Mouse (Mus musculus) lung, postnatal 0 days (tissue): Measurements from ENCODE around the gene Gramd4. TPM values are rescaled to one million over a fixed set of nuclear protein-coding genes. Genes with fewer than 3 reads are reported as not detected.

ENCODE experiments used
- ATAC-seq: fragments of 200-750 bp; cut with Nextera tagmentation; 2 replicates; pipeline ENCODE4 v1.8.0; 2017; ENCODE audit warnings: moderate library complexity
- DNase-seq: peaks from one replicate; pipeline ENCODE4 v3.0.0-alpha.2; 2016; ENCODE audit warnings: low spot score
- H3K27ac ChIP-seq: fragments of 300-500 bp; sonication (generic); 2 replicates; pipeline ENCODE4 v1.5.1; 2014; ENCODE audit warnings: antibody characterized with exemption, mild to moderate bottlenecking, low read length, mixed read lengths
- H3K27me3 ChIP-seq: fragments of 300-500 bp; sonication (generic); replicated peaks from 2 replicates; pipeline ENCODE4 v1.6.1; 2014; ENCODE audit warnings: low read length, mixed read lengths; ENCODE audit not compliant: insufficient read depth
- H3K36me3 ChIP-seq: fragments of 300-500 bp; sonication (generic); 2 replicates; pipeline ENCODE4 v1.6.1; 2014; ENCODE audit warnings: low read length, mixed read lengths; ENCODE audit not compliant: insufficient read depth
- H3K4me1 ChIP-seq: fragments of 300-500 bp; sonication (generic); 2 replicates; pipeline ENCODE4 v1.6.1; 2014; ENCODE audit warnings: antibody characterized with exemption, low read depth, low read length, mixed read lengths; ENCODE audit not compliant: insufficient read depth
- H3K4me2 ChIP-seq: fragments of 300-500 bp; sonication (generic); replicated peaks from 2 replicates; pipeline ENCODE4 v1.6.1; 2014; ENCODE audit warnings: low read depth, mild to moderate bottlenecking, low read length, moderate library complexity, mixed read lengths
- H3K4me3 ChIP-seq: fragments of 300-500 bp; sonication (generic); 2 replicates; pipeline ENCODE4 v1.5.1; 2014; ENCODE audit warnings: low read depth, low read length
- H3K9ac ChIP-seq: fragments of 300-500 bp; sonication (generic); replicated peaks from 2 replicates; pipeline ENCODE4 v1.6.1; 2014; ENCODE audit warnings: low read depth, mild to moderate bottlenecking
- H3K9me3 ChIP-seq: fragments of 300-500 bp; sonication (generic); 2 replicates; pipeline ENCODE4 v1.6.1; 2016; ENCODE audit warnings: low read length, mixed read lengths
- CTCF ChIP-seq: IDR thresholded peaks from 2 replicates; pipeline ENCODE4 v1.5.1; 2016; ENCODE audit warnings: antibody characterized with exemption, mild to moderate bottlenecking
- EP300 ChIP-seq: IDR thresholded peaks from 2 replicates; pipeline ENCODE4 v1.6.1; 2016; ENCODE audit warnings: antibody characterized with exemption, mild to moderate bottlenecking, control low read depth
- WGBS: fragments of 180-500 bp; shearing (Covaris S2); extraction: QIAGEN DNeasy Blood & Tissue Kit; methylation state at CpG from one replicate; pipeline ENCODE4 v1.1.7; 2014; 5-methylcytosine and 5-hydroxymethylcytosine counted together
- polyA plus RNA-seq: library from polyadenylated mRNA; unstranded; fragments of >200 nt; fragmentation: Nextera tagmentation; extraction: Ambion mirVana; gene quantifications from 2 replicates; pipeline ENCODE4 v1.2.1, GENCODE M21; 2015

Gramd4 gene
- polyA plus RNA-seq, 1 experiment from 2014 or later = 11.1 TPM

DNA sequence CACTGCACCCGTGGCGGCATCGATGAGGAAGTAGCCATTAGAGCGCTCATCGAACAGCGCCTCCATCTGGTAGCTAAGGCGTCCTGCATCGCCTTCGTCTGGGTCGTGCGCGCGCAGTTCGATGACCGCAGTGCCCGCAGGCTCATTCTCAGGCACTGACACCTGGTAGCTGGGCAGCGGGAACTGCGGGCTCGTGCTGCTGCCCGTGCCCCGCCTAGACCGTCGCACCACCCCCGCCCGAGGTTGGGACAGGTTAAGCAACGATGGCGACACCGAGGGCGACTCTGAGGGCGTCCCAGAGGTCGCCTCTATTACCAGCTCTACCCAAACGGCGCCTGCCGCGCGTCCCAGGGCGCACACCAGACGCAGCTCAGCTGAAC is 24.7 kb upstream of the Gramd4 start:
- DNase-seq (peak; percentile 74), ATAC-seq (peak; percentile 25)
- TF ChIP-seq CTCF = peak; percentile 77
- no peak for TF ChIP-seq EP300
- Histone ChIP-seq H3K27me3 (peaks cover 25% of the 10 kb centered on the region), H3K27ac (peak overlapping the region; percentile 66), H3K36me3 (no peaks in the 10 kb centered on the region), H3K4me3 (peak overlapping the region; percentile 57), H3K9ac (no peak overlapping the region), H3K4me2 (peak overlapping the region; percentile 87), H3K9me3 (no peaks in the 10 kb centered on the region), H3K4me1 (peaks cover 5% of the 10 kb centered on the region; the same call in 1 of the 2 replicates)
- WGBS = under 1% methylated on average over 31 of the region's 38 CpGs

DNA sequence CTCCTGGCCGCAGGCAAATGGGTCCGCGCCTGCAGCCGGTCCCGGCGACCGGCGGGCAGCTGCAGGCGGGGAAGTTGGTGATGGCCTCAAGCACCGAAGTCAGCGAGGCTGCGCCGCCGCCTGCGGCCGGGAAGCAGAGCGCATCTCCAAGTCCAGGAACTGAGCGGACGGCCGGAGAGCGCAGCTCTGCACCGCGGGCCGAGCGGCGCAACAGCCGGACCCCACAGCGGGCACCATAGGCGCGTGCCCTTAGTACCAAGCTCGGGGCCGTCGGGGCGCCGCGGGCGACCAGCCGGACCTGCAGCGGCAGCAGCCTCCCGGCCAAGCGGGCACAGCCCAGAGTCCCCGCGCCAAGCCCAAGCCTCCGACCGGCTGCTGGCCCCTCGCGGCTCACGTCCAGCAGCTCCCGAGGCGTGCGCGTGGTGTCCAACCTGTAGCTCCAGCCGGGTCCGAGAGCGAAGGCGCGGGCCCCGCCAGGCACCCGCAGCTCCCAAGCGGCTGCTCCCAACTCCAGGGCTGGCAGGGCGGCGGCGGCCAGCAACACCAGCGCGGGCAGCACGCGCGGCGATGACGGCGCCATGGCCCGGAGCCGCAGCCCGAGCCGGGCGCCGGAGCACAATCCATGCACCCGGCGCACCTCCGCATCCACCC is 24.2 kb upstream of the Gramd4 start, which contains the start of gene Celsr1:
Gene Celsr1, minus strand, starts transcription at position 587 of the 651 bp plus-strand sequence.
- H3K4me2 ChIP-seq = peak within 1 kb of the TSS; percentile 87
- H3K4me3 ChIP-seq = peak within 1 kb of the TSS; percentile 57
- no peaks in the 10 kb centered on the region for H3K36me3 ChIP-seq
- H3K9me3 ChIP-seq = no peaks in the 10 kb centered on the region
- peak within 1 kb of the TSS; percentile 23; the same call in 1 of the 2 replicates for H3K9ac ChIP-seq
- peaks cover 25% of the 10 kb centered on the region for H3K27me3 ChIP-seq
- peaks cover 5% of the 10 kb centered on the region; the same call in 1 of the 2 replicates for H3K4me1 ChIP-seq
- TF ChIP-seq CTCF (no peak; the same call in none of the 2 replicates), EP300 (no peak)
- DNase-seq = peak; percentile 38
- peak; percentile 4; the same call in 1 of the 2 replicates for ATAC-seq
- WGBS = under 1% methylated on average over 65 of the region's 80 CpGs
- H3K27ac ChIP-seq = peak within 1 kb of the TSS; percentile 85

- Histone ChIP-seq H3K27ac (peak overlapping the region; percentile 85), H3K4me1 (peaks cover 5% of the 10 kb centered on the region; the same call in 1 of the 2 replicates), H3K27me3 (peaks cover 25% of the 10 kb centered on the region), H3K9me3 (no peaks in the 10 kb centered on the region), H3K4me3 (peak overlapping the region; percentile 57), H3K4me2 (peak overlapping the region; percentile 87), H3K36me3 (no peaks in the 10 kb centered on the region), H3K9ac (peak overlapping the region; percentile 23; the same call in 1 of the 2 replicates)
- under 1% methylated on average over 32 of the region's 44 CpGs for WGBS
- peak; percentile 82 for ATAC-seq
- TF ChIP-seq EP300 = no peak
- TF ChIP-seq CTCF = no peak
- peak; percentile 87 for DNase-seq
These were observed 23.4 kb upstream of the Gramd4 start for GRCm38 (mm10) chr15:86034021-86034523.

- H3K4me3 ChIP-seq = peak overlapping the region; percentile 57
- H3K27me3 ChIP-seq = peaks cover 25% of the 10 kb centered on the region
- no peaks in the 10 kb centered on the region for H3K9me3 ChIP-seq
- peaks cover 5% of the 10 kb centered on the region; the same call in 1 of the 2 replicates for H3K4me1 ChIP-seq
- peak overlapping the region; percentile 85 for H3K27ac ChIP-seq
- WGBS = 16% methylated on average over 12 of the region's 12 CpGs
- peak; percentile 86 for DNase-seq
- no peak for TF ChIP-seq EP300
- no peak for TF ChIP-seq CTCF
- H3K4me2 ChIP-seq = peak overlapping the region; percentile 87
- ATAC-seq = peak; percentile 36
- peak overlapping the region; percentile 23; the same call in 1 of the 2 replicates for H3K9ac ChIP-seq
- H3K36me3 ChIP-seq = no peaks in the 10 kb centered on the region
These were observed 22.6 kb upstream of the Gramd4 start for GRCm38 (mm10) chr15:86034781-86035360.

DNA sequence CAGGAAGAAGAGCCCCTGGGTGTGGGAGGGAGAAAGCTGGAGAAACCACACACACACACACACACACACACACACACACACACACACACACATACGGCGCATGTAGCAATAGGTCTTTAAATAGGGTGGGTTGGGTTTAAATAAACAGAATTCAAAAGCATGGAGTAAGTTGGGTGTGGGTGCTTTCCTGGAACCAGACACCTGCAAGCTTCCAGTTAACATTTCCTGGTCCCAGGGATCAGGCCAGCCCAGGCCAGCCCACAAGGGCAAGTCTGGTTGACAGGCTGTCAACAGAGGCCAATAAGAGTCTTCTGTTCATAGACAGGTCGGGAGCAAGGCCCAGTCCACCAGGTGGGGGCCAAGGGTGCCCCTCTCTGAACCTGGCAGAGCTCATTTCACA is 21.6 kb upstream of the Gramd4 start:
- peak; percentile 78 for DNase-seq
- Histone ChIP-seq H3K9ac (no peak overlapping the region), H3K4me1 (peaks cover 5% of the 10 kb centered on the region; the same call in 1 of the 2 replicates), H3K36me3 (no peaks in the 10 kb centered on the region), H3K27me3 (peaks cover 25% of the 10 kb centered on the region), H3K27ac (no peak overlapping the region), H3K9me3 (no peaks in the 10 kb centered on the region), H3K4me2 (no peak overlapping the region), H3K4me3 (no peak overlapping the region)
- no peak for TF ChIP-seq CTCF
- peak; percentile 68 for TF ChIP-seq EP300
- ATAC-seq = peak; percentile 24
- 39% methylated on average over 3 of the region's 3 CpGs for WGBS

DNA sequence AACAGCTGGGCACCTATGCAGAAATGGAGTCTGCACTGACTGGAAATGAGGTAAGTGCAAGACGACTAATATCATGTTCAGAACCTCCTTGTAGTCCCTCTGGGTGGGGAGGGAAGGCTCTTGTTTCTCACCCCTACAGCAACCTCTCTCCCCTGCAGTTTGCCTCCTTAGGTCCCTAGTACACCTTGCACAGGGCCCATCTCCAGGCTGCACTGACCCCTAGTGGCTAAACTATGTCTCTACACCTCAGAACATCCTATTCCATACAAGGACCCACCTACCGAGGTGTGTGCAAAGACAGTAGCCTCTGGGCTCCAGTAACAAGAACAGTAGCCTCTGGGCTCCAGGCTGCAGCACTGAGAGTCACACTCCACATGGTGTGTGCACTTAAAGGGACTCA is 18.7 kb upstream of the Gramd4 start:
- Histone ChIP-seq H3K36me3 (no peaks in the 10 kb centered on the region), H3K9ac (no peak overlapping the region), H3K27ac (no peak overlapping the region), H3K27me3 (peaks cover 10% of the 10 kb centered on the region), H3K4me1 (no peaks in the 10 kb centered on the region; the same call in 1 of the 2 replicates), H3K4me2 (no peak overlapping the region), H3K9me3 (no peaks in the 10 kb centered on the region), H3K4me3 (no peak overlapping the region)
- DNase-seq = peak; percentile 88
- WGBS = 3% methylated on average over 2 of the region's 2 CpGs
- peak; percentile 25; the same call in 1 of the 2 replicates for ATAC-seq
- TF ChIP-seq EP300 (no peak), CTCF (peak; percentile 97)
